Mouse (Mus musculus): ENCODE measurements around the gene Aff4. TPM values are rescaled to one million over a fixed set of nuclear protein-coding genes. Genes with fewer than 3 reads are reported as not detected.

Aff4 gene
- polyA plus RNA-seq, 1 experiment from 2014 or later: 40.4 TPM

GRCm38 (mm10) chr11:53458996-53459395 is 108.4 kb downstream of the Aff4 start:
- Histone ChIP-seq H3K9ac (ENCODE audit: low read depth, low read length) (no peak overlapping the region), H3K4me3 (ENCODE audit: low read length) (no peak overlapping the region), H3K4me1 (ENCODE audit: control insufficient read depth, insufficient read depth, low read depth, low read length) (peaks cover 14% of the 10 kb centered on the region), H3K27ac (ENCODE audit: low read depth, low read length) (no peak overlapping the region), H3K36me3 (ENCODE audit: control insufficient read depth, insufficient read depth, low read length) (no peaks in the 10 kb centered on the region), H3K4me2 (ENCODE audit: low read length) (no peak overlapping the region), H3K27me3 (replicated peaks; ENCODE audit: control insufficient read depth, insufficient read depth, low read length) (peaks cover 50% of the 10 kb centered on the region), H3K9me3 (ENCODE audit: control insufficient read depth, low read length) (no peaks in the 10 kb centered on the region)
- ATAC-seq: no peak
- WGBS: 63% methylated on average over 3 of the region's 3 CpGs

GRCm38 (mm10) chr11:53460192-53460591 is 109.6 kb downstream of the Aff4 start:
- no peak for ATAC-seq

GRCm38 (mm10) chr11:53461727-53462126 is 111.1 kb downstream of the Aff4 start:
- 18% methylated on average over 5 of the region's 5 CpGs for WGBS
- H3K36me3 ChIP-seq (ENCODE audit: control insufficient read depth, insufficient read depth, low read length): no peaks in the 10 kb centered on the region

More at GRCm38 (mm10) chr11:53460192-53460591, 109.6 kb downstream of the Aff4 start:
- H3K4me3 ChIP-seq (ENCODE audit: low read length): no peak overlapping the region
- H3K4me2 ChIP-seq (ENCODE audit: low read length): no peak overlapping the region
- H3K27me3 ChIP-seq (replicated peaks; ENCODE audit: control insufficient read depth, insufficient read depth, low read length): peaks cover 59% of the 10 kb centered on the region
- peaks cover 14% of the 10 kb centered on the region for H3K4me1 ChIP-seq (ENCODE audit: control insufficient read depth, insufficient read depth, low read depth, low read length)
- H3K36me3 ChIP-seq (ENCODE audit: control insufficient read depth, insufficient read depth, low read length): no peaks in the 10 kb centered on the region
- no peak overlapping the region for H3K27ac ChIP-seq (ENCODE audit: low read depth, low read length)
- H3K9me3 ChIP-seq (ENCODE audit: control insufficient read depth, low read length): no peaks in the 10 kb centered on the region
- no peak overlapping the region for H3K9ac ChIP-seq (ENCODE audit: low read depth, low read length)
- WGBS: 87% methylated on average over 3 of the region's 3 CpGs

GRCm38 (mm10) chr11:53463551-53464424 is 113.2 kb downstream of the Aff4 start:
- no peak overlapping the region for H3K27ac ChIP-seq (ENCODE audit: low read depth, low read length)
- peak overlapping the region; percentile 93 for H3K4me2 ChIP-seq (ENCODE audit: low read length)
- peaks cover 17% of the 10 kb centered on the region for H3K4me1 ChIP-seq (ENCODE audit: control insufficient read depth, insufficient read depth, low read depth, low read length)
- H3K9me3 ChIP-seq (ENCODE audit: control insufficient read depth, low read length): no peaks in the 10 kb centered on the region
- H3K36me3 ChIP-seq (ENCODE audit: control insufficient read depth, insufficient read depth, low read length): no peaks in the 10 kb centered on the region
- no peak for ATAC-seq
- peaks cover 62% of the 10 kb centered on the region for H3K27me3 ChIP-seq (replicated peaks; ENCODE audit: control insufficient read depth, insufficient read depth, low read length)
- WGBS: 8% methylated on average over 55 of the region's 55 CpGs
- peak overlapping the region; percentile 46 for H3K4me3 ChIP-seq (ENCODE audit: low read length)
- peak overlapping the region; percentile 54 for H3K9ac ChIP-seq (ENCODE audit: low read depth, low read length)

More at GRCm38 (mm10) chr11:53461727-53462126, 111.1 kb downstream of the Aff4 start:
- Histone ChIP-seq H3K27me3 (replicated peaks; ENCODE audit: control insufficient read depth, insufficient read depth, low read length) (peaks cover 62% of the 10 kb centered on the region), H3K9me3 (ENCODE audit: control insufficient read depth, low read length) (no peaks in the 10 kb centered on the region), H3K4me1 (ENCODE audit: control insufficient read depth, insufficient read depth, low read depth, low read length) (peaks cover 21% of the 10 kb centered on the region), H3K27ac (ENCODE audit: low read depth, low read length) (no peak overlapping the region), H3K4me3 (ENCODE audit: low read length) (no peak overlapping the region), H3K9ac (ENCODE audit: low read depth, low read length) (no peak overlapping the region), H3K4me2 (ENCODE audit: low read length) (no peak overlapping the region)
- no peak for ATAC-seq

- Histone ChIP-seq H3K4me2 (ENCODE audit: low read length) (peak overlapping the region; percentile 64), H3K4me1 (ENCODE audit: control insufficient read depth, insufficient read depth, low read depth, low read length) (peaks cover 31% of the 10 kb centered on the region), H3K27me3 (replicated peaks; ENCODE audit: control insufficient read depth, insufficient read depth, low read length) (peaks cover 55% of the 10 kb centered on the region), H3K4me3 (ENCODE audit: low read length) (peak overlapping the region; percentile 41), H3K9me3 (ENCODE audit: control insufficient read depth, low read length) (no peaks in the 10 kb centered on the region), H3K9ac (ENCODE audit: low read depth, low read length) (peak overlapping the region; percentile 69), H3K27ac (ENCODE audit: low read depth, low read length) (no peak overlapping the region), H3K36me3 (ENCODE audit: control insufficient read depth, insufficient read depth, low read length) (no peaks in the 10 kb centered on the region)
- ATAC-seq: peak; percentile 74
- WGBS: 7% methylated on average over 40 of the region's 40 CpGs
These were observed 115.8 kb downstream of the Aff4 start for GRCm38 (mm10) chr11:53466231-53466971.

GRCm38 (mm10) chr11:53469294-53469967 is 118.8 kb downstream of the Aff4 start:
- H3K9ac ChIP-seq (ENCODE audit: low read depth, low read length): no peak overlapping the region; the same call in 1 of the 2 replicates
- no peak overlapping the region; the same call in none of the 2 replicates for H3K4me3 ChIP-seq (ENCODE audit: low read length)
- WGBS: 25% methylated on average over 16 of the region's 16 CpGs
- peaks cover 30% of the 10 kb centered on the region for H3K27me3 ChIP-seq (replicated peaks; ENCODE audit: control insufficient read depth, insufficient read depth, low read length)
- H3K27ac ChIP-seq (ENCODE audit: low read depth, low read length): no peak overlapping the region; the same call in 1 of the 2 replicates
- 0 out of 2 replicates have a peak, but pooled peaks have one; percentile 3 for ATAC-seq
- H3K9me3 ChIP-seq (ENCODE audit: control insufficient read depth, low read length): no peaks in the 10 kb centered on the region
- H3K4me1 ChIP-seq (ENCODE audit: control insufficient read depth, insufficient read depth, low read depth, low read length): peaks cover 22% of the 10 kb centered on the region
- no peaks in the 10 kb centered on the region for H3K36me3 ChIP-seq (ENCODE audit: control insufficient read depth, insufficient read depth, low read length)
- H3K4me2 ChIP-seq (ENCODE audit: low read length): peak overlapping the region; percentile 59

- peak within 1 kb of the TSS; percentile 6; the same call in 1 of the 2 replicates for H3K9ac ChIP-seq (ENCODE audit: low read depth, low read length)
- peak within 1 kb of the TSS; percentile 17 for H3K4me3 ChIP-seq (ENCODE audit: low read length)
- peak; percentile 82 for ATAC-seq
- peaks cover 23% of the 10 kb centered on the region for H3K27me3 ChIP-seq (replicated peaks; ENCODE audit: control insufficient read depth, insufficient read depth, low read length)
- no peaks in the 10 kb centered on the region for H3K36me3 ChIP-seq (ENCODE audit: control insufficient read depth, insufficient read depth, low read length)
- peaks cover 22% of the 10 kb centered on the region for H3K4me1 ChIP-seq (ENCODE audit: control insufficient read depth, insufficient read depth, low read depth, low read length)
- 2% methylated on average over 29 of the region's 29 CpGs for WGBS
- no peaks in the 10 kb centered on the region for H3K9me3 ChIP-seq (ENCODE audit: control insufficient read depth, low read length)
- H3K27ac ChIP-seq (ENCODE audit: low read depth, low read length): peak within 1 kb of the TSS; percentile 45
- peak within 1 kb of the TSS; percentile 59 for H3K4me2 ChIP-seq (ENCODE audit: low read length)
These were observed 119.5 kb downstream of the Aff4 start, which contains the start of gene Gm9837 for GRCm38 (mm10) chr11:53469968-53470695. Gene Gm9837, minus strand, starts transcription at chr11:53470479.
